Mouse (Mus musculus) midbrain, embryonic 11.5 days (tissue): ENCODE measurements around the gene Nppb. TPM values are rescaled to one million over a fixed set of nuclear protein-coding genes. Genes with fewer than 3 reads are reported as not detected.
A peak's percentile ranks its signal among the peaks of the same experiment; 100 is the strongest.

Experiments used
- ATAC-seq: fragments of 200-750 bp; cut with Nextera tagmentation; 2 replicates; pipeline ENCODE4 v1.8.0; 2017; ENCODE audit warnings: moderate TSS enrichment, moderate library complexity; ENCODE audit not compliant: low FRiP score
- DNase-seq: peaks from one replicate; pipeline ENCODE4 v3.0.0; 2015; ENCODE audit warnings: low spot score; ENCODE audit errors: missing footprints
- H3K27ac ChIP-seq: fragments of 300-500 bp; sonication (generic); 2 replicates; pipeline ENCODE4 v1.5.1; 2014; ENCODE audit warnings: low read depth, low read length
- H3K27me3 ChIP-seq: fragments of 300-500 bp; sonication (generic); 2 replicates; pipeline ENCODE4 v1.6.1; 2014; ENCODE audit warnings: mild to moderate bottlenecking, low read length, moderate library complexity, mixed read lengths; ENCODE audit not compliant: control insufficient read depth, insufficient read depth
- H3K36me3 ChIP-seq: fragments of 300-500 bp; sonication (generic); 2 replicates; pipeline ENCODE4 v1.6.1; 2014; ENCODE audit warnings: mild to moderate bottlenecking, low read length, moderate library complexity, mixed read lengths; ENCODE audit not compliant: control insufficient read depth, insufficient read depth
- H3K4me1 ChIP-seq: fragments of 300-500 bp; sonication (generic); 2 replicates; pipeline ENCODE4 v1.6.1; 2014; ENCODE audit warnings: low read length; ENCODE audit not compliant: control insufficient read depth, insufficient read depth
- H3K4me2 ChIP-seq: fragments of 300-500 bp; sonication (generic); 2 replicates; pipeline ENCODE4 v1.6.1; 2014; ENCODE audit warnings: mild to moderate bottlenecking, moderate library complexity
- H3K4me3 ChIP-seq: fragments of 300-500 bp; sonication (generic); 2 replicates; pipeline ENCODE4 v1.5.1; 2014; ENCODE audit warnings: low read depth, low read length
- H3K9ac ChIP-seq: fragments of 300-500 bp; sonication (generic); 2 replicates; pipeline ENCODE4 v1.6.1; 2014; ENCODE audit warnings: low read length
- H3K9me3 ChIP-seq: fragments of 300-500 bp; sonication (generic); 2 replicates; pipeline ENCODE4 v1.6.1; 2016; ENCODE audit warnings: low read length; ENCODE audit not compliant: control insufficient read depth
- WGBS: fragments of 180-500 bp; shearing (Covaris S2); extraction: QIAGEN DNeasy Blood & Tissue Kit; methylation state at CpG from one replicate; pipeline ENCODE4 v1.1.7; 2014; 5-methylcytosine and 5-hydroxymethylcytosine counted together
- polyA plus RNA-seq: library from polyadenylated mRNA; unstranded; fragments of >200 nt; fragmentation: Nextera tagmentation; extraction: Ambion mirVana; gene quantifications from 2 replicates; pipeline ENCODE4 v1.2.1, GENCODE M21; 2014

The Nppb gene
- 0.23 and 0.29 TPM in 2 replicates for polyA plus RNA-seq

DNA sequence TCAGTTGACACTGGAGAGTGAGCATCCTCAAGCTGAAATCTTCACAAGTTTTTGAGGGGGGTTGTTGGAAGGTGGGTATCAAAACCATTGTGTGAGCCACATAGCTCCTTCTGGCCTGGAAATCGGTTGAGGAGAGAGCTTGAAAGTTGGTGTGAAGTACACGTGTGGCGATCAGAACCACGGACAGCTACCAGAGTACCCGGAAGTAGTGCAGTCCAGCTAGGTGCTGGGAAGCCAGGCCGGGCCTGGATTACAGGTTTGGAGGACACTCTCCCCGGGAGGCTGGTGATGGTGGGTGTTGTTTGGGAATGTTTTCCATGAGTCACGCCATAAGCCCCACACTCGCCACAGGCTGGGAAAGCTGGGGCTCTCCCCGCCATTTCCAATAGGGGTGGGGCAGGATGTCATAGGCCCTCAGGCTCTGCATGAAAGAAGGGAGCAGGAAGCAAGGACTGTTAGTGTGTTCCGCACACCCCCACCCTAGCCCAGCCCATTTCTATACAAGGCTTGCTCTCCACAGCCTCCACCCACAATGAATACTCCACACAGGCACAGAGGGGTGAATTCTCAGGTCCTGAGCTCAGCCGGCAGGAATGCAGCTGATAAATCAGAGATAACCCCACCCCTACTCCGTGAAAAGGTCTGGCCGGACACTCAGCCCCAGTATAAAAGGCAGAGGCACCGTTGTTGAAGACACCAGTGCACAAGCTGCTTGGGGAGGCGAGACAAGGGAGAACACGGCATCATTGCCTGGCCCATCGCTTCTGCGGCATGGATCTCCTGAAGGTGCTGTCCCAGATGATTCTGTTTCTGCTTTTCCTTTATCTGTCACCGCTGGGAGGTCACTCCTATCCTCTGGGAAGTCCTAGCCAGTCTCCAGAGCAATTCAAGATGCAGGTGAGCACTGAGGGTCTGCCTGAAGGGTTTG lies at the start of gene Nppb:
Gene Nppb, plus strand, starts transcription at position 584 of the 928 bp plus-strand sequence.
- H3K4me2 ChIP-seq, result no peak within 1 kb of the TSS
- 0 out of 2 replicates have a peak, but pooled peaks have one; percentile 14 for ATAC-seq

DNA sequence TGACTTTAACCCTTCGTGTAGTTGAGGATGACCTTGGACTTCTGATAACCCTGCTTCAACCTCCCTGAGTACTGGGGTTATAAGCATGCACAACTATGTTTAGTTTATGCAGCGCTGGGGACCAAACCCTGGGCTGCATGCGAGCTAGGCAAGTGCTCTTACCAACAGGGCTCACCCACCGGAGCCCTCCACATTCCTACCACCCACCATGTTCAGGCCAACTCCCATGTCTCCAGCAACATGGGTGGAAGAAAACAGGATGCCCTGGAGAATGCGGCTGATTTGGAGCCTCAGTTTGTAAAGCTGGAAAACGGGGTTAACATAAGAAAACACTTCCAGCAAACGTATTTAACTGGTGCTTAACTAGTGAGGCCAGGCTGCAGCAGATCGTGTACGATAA lies 49.7 kb upstream of the Nppb start:
- Histone ChIP-seq H3K27me3 (no peaks in the 10 kb centered on the region; the same call in 1 of the 2 replicates), H3K9me3 (no peaks in the 10 kb centered on the region), H3K4me2 (peak overlapping the region; percentile 92), H3K4me1 (no peaks in the 10 kb centered on the region), H3K27ac (no peak overlapping the region), H3K9ac (peak overlapping the region; percentile 82; the same call in 1 of the 2 replicates), H3K4me3 (peak overlapping the region; percentile 54), H3K36me3 (no peaks in the 10 kb centered on the region)
- WGBS, result 19% methylated on average over 9 of the region's 9 CpGs
- ATAC-seq (no peak), DNase-seq (no peak)

More for the DNA sequence above, at the start of gene Nppb:
- no peak within 1 kb of the TSS for H3K9ac ChIP-seq
- no peaks in the 10 kb centered on the region for H3K36me3 ChIP-seq
- no peak within 1 kb of the TSS for H3K27ac ChIP-seq
- peak; percentile 85 for DNase-seq
- no peaks in the 10 kb centered on the region for H3K9me3 ChIP-seq
- H3K4me1 ChIP-seq, result no peaks in the 10 kb centered on the region
- no peaks in the 10 kb centered on the region for H3K27me3 ChIP-seq
- H3K4me3 ChIP-seq, result no peak within 1 kb of the TSS
- WGBS, result 37% methylated on average over 20 of the region's 20 CpGs

DNA sequence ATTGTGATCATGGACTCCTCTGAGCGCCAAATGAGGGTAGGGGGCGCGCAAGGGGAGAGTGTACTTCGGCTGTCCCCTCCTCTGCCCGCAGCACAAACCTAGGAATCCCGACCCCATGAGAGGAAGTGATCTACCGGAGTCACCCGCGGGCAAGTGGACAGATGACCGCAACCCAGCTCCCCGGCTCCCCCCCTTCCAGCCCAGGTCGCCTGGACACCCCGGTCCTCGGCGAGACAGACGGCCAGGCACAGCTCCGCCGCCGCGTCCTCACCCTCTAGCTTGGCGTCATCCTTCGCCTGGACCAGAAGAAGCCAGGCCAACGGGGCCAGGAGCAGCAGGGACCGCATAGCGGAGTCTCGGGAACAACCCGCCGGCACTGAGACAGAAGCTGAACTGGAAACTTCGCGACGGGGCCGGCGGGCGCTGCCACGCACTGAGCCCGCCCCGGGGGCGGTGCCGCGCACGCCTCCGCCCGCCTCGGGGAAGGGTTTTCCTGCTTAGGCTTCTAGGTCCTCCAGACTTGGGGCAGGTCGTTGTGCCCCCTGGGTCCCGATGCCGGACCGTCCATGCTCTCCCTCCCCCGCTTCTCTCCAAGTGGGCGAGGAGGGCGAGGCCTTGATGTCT lies 49.1 kb upstream of the Nppb start, which contains the start of gene Plod1:
Gene Plod1, minus strand, starts transcription at position 437 of the 624 bp plus-strand sequence.
- H3K4me1 ChIP-seq, result peaks cover 2% of the 10 kb centered on the region
- ATAC-seq, result peak; percentile 47
- WGBS, result under 1% methylated on average over 51 of the region's 51 CpGs
- H3K9ac ChIP-seq, result peak within 1 kb of the TSS; percentile 82
- no peaks in the 10 kb centered on the region; the same call in 1 of the 2 replicates for H3K27me3 ChIP-seq
- DNase-seq, result peak; percentile 95
- H3K4me3 ChIP-seq, result peak within 1 kb of the TSS; percentile 54
- no peaks in the 10 kb centered on the region for H3K36me3 ChIP-seq
- H3K27ac ChIP-seq, result 0 out of 2 replicates have a peak within 1 kb of the TSS, but pooled peaks have one; percentile 30
- peak within 1 kb of the TSS; percentile 92 for H3K4me2 ChIP-seq
- no peaks in the 10 kb centered on the region for H3K9me3 ChIP-seq

DNA sequence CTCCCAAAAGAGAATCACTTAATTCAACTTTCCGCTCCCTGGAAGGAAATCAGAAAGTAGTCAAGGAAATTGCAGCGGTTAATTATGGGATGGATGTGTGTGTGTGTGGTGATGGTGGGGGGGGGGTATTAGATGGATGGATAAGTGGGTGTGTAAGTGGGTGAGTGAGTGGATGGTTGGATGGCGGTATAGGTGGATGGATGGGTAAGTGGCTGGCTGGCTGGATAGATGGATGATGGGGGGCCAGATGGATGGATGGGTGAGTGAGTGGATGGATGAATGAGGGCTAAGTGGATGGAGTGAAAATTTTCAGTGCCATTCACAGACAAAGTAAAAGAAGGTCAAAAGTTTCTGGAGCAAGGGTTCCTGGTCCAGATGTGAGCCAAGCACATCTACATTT lies 48.6 kb upstream of the Nppb start:
- Histone ChIP-seq H3K4me1 (peaks cover 8% of the 10 kb centered on the region), H3K27ac (no peak overlapping the region), H3K4me2 (peak overlapping the region; percentile 92), H3K9me3 (no peaks in the 10 kb centered on the region), H3K9ac (peak overlapping the region; percentile 82), H3K4me3 (peak overlapping the region; percentile 54), H3K36me3 (no peaks in the 10 kb centered on the region), H3K27me3 (no peaks in the 10 kb centered on the region; the same call in 1 of the 2 replicates)
- WGBS, result 47% methylated on average over 3 of the region's 3 CpGs
- ATAC-seq (no peak), DNase-seq (no peak)

DNA sequence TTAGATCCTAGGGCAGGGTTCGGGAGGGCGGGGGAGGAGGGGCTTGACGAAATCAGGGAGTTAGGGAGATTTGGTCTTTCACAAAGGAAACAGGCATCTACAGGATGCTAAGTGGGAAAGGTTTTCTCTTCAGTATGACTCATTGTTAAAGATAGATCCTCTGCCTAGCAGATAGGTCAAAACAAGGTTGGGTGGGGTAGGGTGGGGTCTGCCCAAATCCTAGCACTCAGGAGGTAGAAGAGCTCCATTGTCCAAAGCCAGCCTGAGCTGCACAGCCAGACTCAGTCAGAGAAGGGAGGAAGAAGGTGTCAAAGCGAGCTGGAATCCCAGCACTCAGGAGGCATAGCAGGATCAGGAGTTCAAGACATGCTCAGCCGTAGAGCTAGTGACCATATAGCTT lies 48.1 kb upstream of the Nppb start:
- Histone ChIP-seq H3K9ac (no peak overlapping the region), H3K27ac (no peak overlapping the region), H3K4me2 (no peak overlapping the region), H3K9me3 (no peaks in the 10 kb centered on the region), H3K4me3 (no peak overlapping the region), H3K4me1 (peaks cover 11% of the 10 kb centered on the region), H3K36me3 (no peaks in the 10 kb centered on the region), H3K27me3 (no peaks in the 10 kb centered on the region; the same call in 1 of the 2 replicates)
- 47% methylated on average over 5 of the region's 5 CpGs for WGBS
- no peak for ATAC-seq
- no peak for DNase-seq

DNA sequence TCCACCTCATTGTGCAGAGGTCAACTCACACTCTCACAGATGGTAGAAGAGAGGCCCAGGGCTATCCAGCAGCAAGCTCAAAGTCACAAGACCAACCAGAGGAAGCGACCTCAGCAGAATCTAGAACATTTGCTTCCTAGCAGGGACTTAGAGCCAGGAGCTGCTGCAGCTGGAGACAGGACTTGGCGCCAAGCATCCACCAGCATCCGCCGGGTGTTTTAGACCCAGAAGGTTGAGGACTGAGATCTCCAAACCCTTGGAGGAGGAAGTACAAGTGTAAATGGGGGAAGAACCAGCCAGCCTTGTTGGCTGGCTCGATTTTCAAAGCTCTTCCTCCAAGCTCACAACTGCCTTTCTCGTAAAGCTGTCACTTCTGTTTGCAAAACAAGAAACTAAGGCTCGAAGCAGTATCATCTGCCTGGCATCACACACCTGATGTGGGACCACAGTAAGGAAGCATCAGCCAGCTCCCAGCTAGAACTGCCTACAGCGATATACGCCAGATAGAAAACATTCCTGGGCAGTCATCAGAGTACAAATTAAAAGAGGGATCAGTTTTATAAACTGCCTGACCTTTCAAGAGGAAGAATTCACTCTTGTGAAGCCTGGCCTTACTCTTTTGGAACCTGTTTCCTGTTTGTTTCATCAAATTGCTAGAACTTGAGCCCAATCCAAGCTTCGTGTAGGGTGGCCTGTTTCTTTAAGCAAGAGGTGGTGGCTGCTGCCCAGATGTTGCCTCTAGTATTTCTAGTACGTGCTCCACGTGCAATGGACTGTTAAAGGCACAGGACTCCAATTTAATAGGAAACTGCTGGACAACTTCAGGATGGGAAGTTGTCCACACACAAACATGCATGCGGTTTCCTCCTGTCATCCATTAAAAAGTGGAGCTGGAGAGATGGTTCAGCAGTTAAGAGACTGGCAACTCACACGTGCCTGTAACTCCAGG lies 47.2 kb upstream of the Nppb start:
- Histone ChIP-seq H3K4me1 (peaks cover 14% of the 10 kb centered on the region), H3K4me2 (no peak overlapping the region), H3K9ac (no peak overlapping the region), H3K27me3 (no peaks in the 10 kb centered on the region; the same call in 1 of the 2 replicates), H3K27ac (no peak overlapping the region), H3K36me3 (no peaks in the 10 kb centered on the region), H3K4me3 (no peak overlapping the region), H3K9me3 (no peaks in the 10 kb centered on the region)
- DNase-seq (no peak), ATAC-seq (no peak)
- WGBS, result 76% methylated on average over 14 of the region's 14 CpGs

DNA sequence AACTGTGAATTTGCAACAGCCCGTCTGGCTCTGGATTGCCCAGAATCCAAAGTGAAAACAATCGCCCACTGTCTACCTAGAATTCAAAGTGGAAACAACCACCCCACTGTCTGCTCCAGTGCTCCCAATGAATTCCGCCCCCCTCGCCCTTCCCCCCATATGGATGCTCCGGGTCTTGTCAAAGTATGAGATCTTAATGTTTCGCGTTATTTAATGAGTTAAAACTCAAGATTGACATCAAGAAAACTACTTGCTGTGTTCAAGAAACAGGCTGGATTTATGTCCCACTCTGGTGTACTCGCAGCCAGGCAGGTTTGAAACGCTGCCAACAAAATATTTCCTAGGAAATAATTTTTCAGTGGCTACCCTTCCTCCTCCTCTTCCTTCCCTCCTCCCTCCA lies 45.5 kb upstream of the Nppb start:
- DNase-seq, result no peak
- no peaks in the 10 kb centered on the region for H3K9me3 ChIP-seq
- H3K27me3 ChIP-seq, result no peaks in the 10 kb centered on the region; the same call in 1 of the 2 replicates
- peaks cover 14% of the 10 kb centered on the region for H3K4me1 ChIP-seq
- peak overlapping the region; percentile 26; the same call in 1 of the 2 replicates for H3K27ac ChIP-seq
- peaks cover 7% of the 10 kb centered on the region; the same call in 1 of the 2 replicates for H3K36me3 ChIP-seq
- peak; percentile 23; the same call in 1 of the 2 replicates for ATAC-seq
- no peak overlapping the region for H3K4me3 ChIP-seq
- H3K4me2 ChIP-seq, result no peak overlapping the region
- 63% methylated on average over 9 of the region's 9 CpGs for WGBS
- no peak overlapping the region for H3K9ac ChIP-seq

DNA sequence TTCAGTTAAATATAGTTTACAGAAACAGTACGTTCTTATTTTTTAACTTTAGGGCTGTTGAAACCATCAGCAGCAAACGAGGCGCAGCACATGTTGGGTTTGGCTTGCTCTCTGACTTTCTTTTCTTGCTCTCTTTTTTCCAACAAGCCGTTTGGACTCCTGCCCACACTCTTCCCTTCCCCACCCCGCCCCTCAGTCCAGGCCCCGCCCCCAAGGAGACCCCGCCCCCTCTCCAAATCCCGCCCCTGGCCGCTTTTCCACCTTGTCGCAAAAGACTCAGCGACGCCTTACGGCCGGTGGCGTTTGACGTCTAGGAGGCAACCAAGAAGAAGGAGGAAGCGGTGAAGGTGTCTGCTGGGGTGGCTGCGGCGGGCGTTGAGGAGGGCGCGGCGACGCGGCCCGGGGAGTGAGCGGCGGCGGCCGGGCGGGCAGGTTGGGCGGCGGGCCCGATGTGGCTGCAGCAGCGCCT lies 45.0 kb upstream of the Nppb start, which contains the start of gene 2510039O18Rik:
Gene 2510039O18Rik, plus strand, starts transcription at position 320 of the 469 bp plus-strand sequence.
- Histone ChIP-seq H3K9me3 (no peaks in the 10 kb centered on the region), H3K4me1 (peaks cover 14% of the 10 kb centered on the region), H3K36me3 (peaks cover 12% of the 10 kb centered on the region; the same call in 1 of the 2 replicates), H3K27me3 (no peaks in the 10 kb centered on the region; the same call in 1 of the 2 replicates), H3K27ac (peak within 1 kb of the TSS; percentile 26; the same call in 1 of the 2 replicates), H3K4me3 (peak within 1 kb of the TSS; percentile 97), H3K4me2 (peak within 1 kb of the TSS; percentile 100), H3K9ac (peak within 1 kb of the TSS; percentile 84)
- WGBS, result 5% methylated on average over 31 of the region's 35 CpGs
- peak; percentile 65 for ATAC-seq
- DNase-seq, result peak; percentile 96
